Mouse (Mus musculus) erythroid progenitor cell, adult 5-6 weeks (primary cell): ENCODE measurements around the gene Sntb2. TPM values are rescaled to one million over a fixed set of nuclear protein-coding genes. Genes with fewer than 3 reads are reported as not detected.

Source experiments
- total RNA-seq, 2 experiments: library from RNA; stranded (forward) in 1 of 2; stranded (reverse) in 1 of 2; fragments of 150-400 nt in 1 of 2; fragments of 186-747, 209-891 nt in 1 of 2; gene quantifications; 2 replicates each; pipeline versions ENCODE4 v1.2.3 to v1.2.4; 2015 to 2017; ENCODE audit warnings: low replicate concordance in 2 of 2

Sntb2 gene
- total RNA-seq, 2 experiments from 2014 or later: 0.76 to 1.7 TPM

Other genes starting within 250 kb of the Sntb2 start
- not detected in 2 replicates for gene Has3, start 65.5 kb upstream of the Sntb2 start, total RNA-seq (2015; ENCODE audit: low replicate concordance)
- 0.51 TPM in 1 of 2 replicates, not detected in the other for gene Has3, start 65.5 kb upstream of the Sntb2 start, total RNA-seq (2017; ENCODE audit: low replicate concordance)
- gene Utp4, start 42.1 kb upstream of the Sntb2 start, total RNA-seq (2015; ENCODE audit: low replicate concordance): 13.0 and 18.4 TPM in 2 replicates
- 5.9 and 8.9 TPM in 2 replicates for gene Utp4, start 42.1 kb upstream of the Sntb2 start, total RNA-seq (2017; ENCODE audit: low replicate concordance)
- gene Vps4a, start 95.5 kb downstream of the Sntb2 start, total RNA-seq (2015; ENCODE audit: low replicate concordance): 14.7 and 15.9 TPM in 2 replicates
- 13.0 and 19.4 TPM in 2 replicates for gene Vps4a, start 95.5 kb downstream of the Sntb2 start, total RNA-seq (2017; ENCODE audit: low replicate concordance)
- gene Pdf, start 112.9 kb downstream of the Sntb2 start, total RNA-seq (2015; ENCODE audit: low replicate concordance): 13.4 and 14.1 TPM in 2 replicates
- 0.77 and 10.8 TPM in 2 replicates for gene Pdf, start 112.9 kb downstream of the Sntb2 start, total RNA-seq (2017; ENCODE audit: low replicate concordance)
- gene Cog8, start 120.9 kb downstream of the Sntb2 start, total RNA-seq (2015; ENCODE audit: low replicate concordance): 7.1 and 25.9 TPM in 2 replicates
- gene Cog8, start 120.9 kb downstream of the Sntb2 start, total RNA-seq (2017; ENCODE audit: low replicate concordance): 7.3 and 12.5 TPM in 2 replicates
- 12.2 and 16.2 TPM in 2 replicates for gene Nip7, start 121.1 kb downstream of the Sntb2 start, total RNA-seq (2015; ENCODE audit: low replicate concordance)
- 5.4 and 7.9 TPM in 2 replicates for gene Nip7, start 121.1 kb downstream of the Sntb2 start, total RNA-seq (2017; ENCODE audit: low replicate concordance)
- not detected in 2 replicates for gene Tmed6, start 129.9 kb downstream of the Sntb2 start, total RNA-seq (2015; ENCODE audit: low replicate concordance)
- gene Tmed6, start 129.9 kb downstream of the Sntb2 start, total RNA-seq (2017; ENCODE audit: low replicate concordance): not detected in 2 replicates
- 28.1 and 33.5 TPM in 2 replicates for gene Terf2, start 160.8 kb downstream of the Sntb2 start, total RNA-seq (2015; ENCODE audit: low replicate concordance)
- 22.2 and 30.9 TPM in 2 replicates for gene Terf2, start 160.8 kb downstream of the Sntb2 start, total RNA-seq (2017; ENCODE audit: low replicate concordance)
- gene Cyb5b, start 214.9 kb downstream of the Sntb2 start, total RNA-seq (2015; ENCODE audit: low replicate concordance): 16.8 and 19.5 TPM in 2 replicates
- 6.8 and 7.4 TPM in 2 replicates for gene Cyb5b, start 214.9 kb downstream of the Sntb2 start, total RNA-seq (2017; ENCODE audit: low replicate concordance)